Mouse (Mus musculus): ENCODE data around the gene Tnks2. TPM values are rescaled to one million over a fixed set of nuclear protein-coding genes. Genes with fewer than 3 reads are reported as not detected.

Gene Tnks2
- polyA plus RNA-seq, 1 experiment from 2014 or later = 71.7 TPM

GRCm38 (mm10) chr19:36916876-36917389, 82.9 kb downstream of the Tnks2 start:
- Histone ChIP-seq H3K4me2 (ENCODE audit: low read length) (no peak overlapping the region), H3K4me1 (ENCODE audit: control insufficient read depth in 2 of 2, insufficient read depth in 2 of 2, low read length in 2 of 2) (peaks cover 0 to 10% of the 10 kb centered on the region in 2 experiments; a peak in 1 of 4 replicates), H3K9me3 (ENCODE audit: control insufficient read depth, low read length) (no peaks in the 10 kb centered on the region), H3K27me3 (ENCODE audit: control insufficient read depth, insufficient read depth, low read length) (no peaks in the 10 kb centered on the region), H3K9ac (ENCODE audit: low read length) (no peak overlapping the region), H3K36me3 (ENCODE audit: control insufficient read depth, insufficient read depth, low read length) (no peaks in the 10 kb centered on the region), H3K4me3 (ENCODE audit: control insufficient read depth in 1 of 2, insufficient read depth in 1 of 2, low read depth in 1 of 2, low read length in 2 of 2) (no peak overlapping the region), H3K27ac (replicated peaks in 1 of 2; ENCODE audit: control insufficient read depth in 1 of 2, insufficient read depth in 1 of 2, low read depth in 2 of 2, low read length in 2 of 2) (no peak overlapping the region)
- no peak for ATAC-seq (ENCODE audit: insufficient number of reproducible peaks, insufficient read depth, low FRiP score, low read depth)
- WGBS = 88% methylated on average over 1 of the region's 1 CpGs

- ATAC-seq (ENCODE audit: insufficient number of reproducible peaks, insufficient read depth, low FRiP score, low read depth) = peak; percentile 77
- H3K4me2 ChIP-seq (ENCODE audit: low read length) = peak overlapping the region; percentile 82
- H3K9ac ChIP-seq (ENCODE audit: low read length) = peak overlapping the region; percentile 93
- no peaks in the 10 kb centered on the region for H3K27me3 ChIP-seq (ENCODE audit: control insufficient read depth, insufficient read depth, low read length)
- H3K9me3 ChIP-seq (ENCODE audit: control insufficient read depth, low read length) = no peaks in the 10 kb centered on the region
- peak overlapping the region; percentile 94 for H3K4me3 ChIP-seq (ENCODE audit: control insufficient read depth in 1 of 2, insufficient read depth in 1 of 2, low read depth in 1 of 2, low read length in 2 of 2)
- peaks cover 0 to 10% of the 10 kb centered on the region in 2 experiments; a peak in 1 of 4 replicates for H3K4me1 ChIP-seq (ENCODE audit: control insufficient read depth in 2 of 2, insufficient read depth in 2 of 2, low read length in 2 of 2)
- WGBS = under 1% methylated on average over 85 of the region's 85 CpGs
- H3K36me3 ChIP-seq (ENCODE audit: control insufficient read depth, insufficient read depth, low read length) = no peaks in the 10 kb centered on the region
- H3K27ac ChIP-seq (replicated peaks in 1 of 2; ENCODE audit: control insufficient read depth in 1 of 2, insufficient read depth in 1 of 2, low read depth in 2 of 2, low read length in 2 of 2) = peak overlapping the region; percentile 85 to 91
These were observed 84.6 kb downstream of the Tnks2 start for GRCm38 (mm10) chr19:36918441-36919301.

GRCm38 (mm10) chr19:36919466-36919865, 85.4 kb downstream of the Tnks2 start, which contains the start of gene Fgfbp3:
Fgfbp3 (minus strand) TSS chr19:36919615.
- no peaks in the 10 kb centered on the region for H3K9me3 ChIP-seq (ENCODE audit: control insufficient read depth, low read length)
- peak within 1 kb of the TSS; percentile 85 to 91 for H3K27ac ChIP-seq (replicated peaks in 1 of 2; ENCODE audit: control insufficient read depth in 1 of 2, insufficient read depth in 1 of 2, low read depth in 2 of 2, low read length in 2 of 2)
- peak within 1 kb of the TSS; percentile 94 for H3K4me3 ChIP-seq (ENCODE audit: control insufficient read depth in 1 of 2, insufficient read depth in 1 of 2, low read depth in 1 of 2, low read length in 2 of 2)
- H3K4me2 ChIP-seq (ENCODE audit: low read length) = peak within 1 kb of the TSS; percentile 82
- no peaks in the 10 kb centered on the region for H3K27me3 ChIP-seq (ENCODE audit: control insufficient read depth, insufficient read depth, low read length)
- peaks cover 0 to 10% of the 10 kb centered on the region in 2 experiments; a peak in 1 of 4 replicates for H3K4me1 ChIP-seq (ENCODE audit: control insufficient read depth in 2 of 2, insufficient read depth in 2 of 2, low read length in 2 of 2)
- WGBS = 7% methylated on average over 12 of the region's 12 CpGs
- H3K9ac ChIP-seq (ENCODE audit: low read length) = peak within 1 kb of the TSS; percentile 93
- ATAC-seq (ENCODE audit: insufficient number of reproducible peaks, insufficient read depth, low FRiP score, low read depth) = no peak
- H3K36me3 ChIP-seq (ENCODE audit: control insufficient read depth, insufficient read depth, low read length) = no peaks in the 10 kb centered on the region

- H3K36me3 ChIP-seq (ENCODE audit: control insufficient read depth, insufficient read depth, low read length) = no peaks in the 10 kb centered on the region
- peaks cover 0 to 18% of the 10 kb centered on the region in 2 experiments; a peak in 2 of 4 replicates for H3K4me1 ChIP-seq (ENCODE audit: control insufficient read depth in 2 of 2, insufficient read depth in 2 of 2, low read length in 2 of 2)
- ATAC-seq (ENCODE audit: insufficient number of reproducible peaks, insufficient read depth, low FRiP score, low read depth) = no peak
- H3K9me3 ChIP-seq (ENCODE audit: control insufficient read depth, low read length) = no peaks in the 10 kb centered on the region
- H3K9ac ChIP-seq (ENCODE audit: low read length) = no peak overlapping the region
- H3K27me3 ChIP-seq (ENCODE audit: control insufficient read depth, insufficient read depth, low read length) = no peaks in the 10 kb centered on the region
- no peak overlapping the region for H3K27ac ChIP-seq (replicated peaks in 1 of 2; ENCODE audit: control insufficient read depth in 1 of 2, insufficient read depth in 1 of 2, low read depth in 2 of 2, low read length in 2 of 2)
- H3K4me3 ChIP-seq (ENCODE audit: control insufficient read depth in 1 of 2, insufficient read depth in 1 of 2, low read depth in 1 of 2, low read length in 2 of 2) = no peak overlapping the region
- WGBS = 33% methylated on average over 2 of the region's 2 CpGs
- H3K4me2 ChIP-seq (ENCODE audit: low read length) = no peak overlapping the region
These were observed 88.0 kb downstream of the Tnks2 start for GRCm38 (mm10) chr19:36922015-36922414.

GRCm38 (mm10) chr19:36922936-36923335, 88.9 kb downstream of the Tnks2 start:
- 43% methylated on average over 3 of the region's 3 CpGs for WGBS
- H3K27ac ChIP-seq (replicated peaks in 1 of 2; ENCODE audit: control insufficient read depth in 1 of 2, insufficient read depth in 1 of 2, low read depth in 2 of 2, low read length in 2 of 2) = no peak overlapping the region
- H3K9ac ChIP-seq (ENCODE audit: low read length) = no peak overlapping the region
- H3K4me1 ChIP-seq (ENCODE audit: control insufficient read depth in 2 of 2, insufficient read depth in 2 of 2, low read length in 2 of 2) = peaks cover 0 to 22% of the 10 kb centered on the region in 2 experiments; a peak in 2 of 4 replicates
- H3K4me3 ChIP-seq (ENCODE audit: control insufficient read depth in 1 of 2, insufficient read depth in 1 of 2, low read depth in 1 of 2, low read length in 2 of 2) = no peak overlapping the region
- H3K4me2 ChIP-seq (ENCODE audit: low read length) = no peak overlapping the region
- H3K9me3 ChIP-seq (ENCODE audit: control insufficient read depth, low read length) = no peaks in the 10 kb centered on the region
- no peaks in the 10 kb centered on the region for H3K27me3 ChIP-seq (ENCODE audit: control insufficient read depth, insufficient read depth, low read length)
- no peaks in the 10 kb centered on the region for H3K36me3 ChIP-seq (ENCODE audit: control insufficient read depth, insufficient read depth, low read length)
- no peak for ATAC-seq (ENCODE audit: insufficient number of reproducible peaks, insufficient read depth, low FRiP score, low read depth)

- peak within 1 kb of the TSS; percentile 93 for H3K9ac ChIP-seq (ENCODE audit: low read length)
- peaks cover 0 to 15% of the 10 kb centered on the region in 2 experiments; a peak in 2 of 4 replicates for H3K4me1 ChIP-seq (ENCODE audit: control insufficient read depth in 2 of 2, insufficient read depth in 2 of 2, low read length in 2 of 2)
- peak within 1 kb of the TSS; percentile 95 to 96 for H3K4me3 ChIP-seq (ENCODE audit: control insufficient read depth in 1 of 2, insufficient read depth in 1 of 2, low read depth in 1 of 2, low read length in 2 of 2)
- peak within 1 kb of the TSS; percentile 90 to 96 for H3K27ac ChIP-seq (replicated peaks in 1 of 2; ENCODE audit: control insufficient read depth in 1 of 2, insufficient read depth in 1 of 2, low read depth in 2 of 2, low read length in 2 of 2)
- H3K27me3 ChIP-seq (ENCODE audit: control insufficient read depth, insufficient read depth, low read length) = no peaks in the 10 kb centered on the region
- H3K4me2 ChIP-seq (ENCODE audit: low read length) = peak within 1 kb of the TSS; percentile 79
- peak; percentile 93 for ATAC-seq (ENCODE audit: insufficient number of reproducible peaks, insufficient read depth, low FRiP score, low read depth)
- no peaks in the 10 kb centered on the region for H3K36me3 ChIP-seq (ENCODE audit: control insufficient read depth, insufficient read depth, low read length)
- WGBS = 0% methylated on average over 97 of the region's 98 CpGs
- no peaks in the 10 kb centered on the region for H3K9me3 ChIP-seq (ENCODE audit: control insufficient read depth, low read length)
These were observed 91.9 kb downstream of the Tnks2 start, which contains the start of gene Btaf1 for GRCm38 (mm10) chr19:36925671-36926552. Btaf1 (plus strand) TSS chr19:36926079.
